Mouse (Mus musculus): ENCODE data around the gene Zfp663.

GRCm38 (mm10) chr2:165305438-165305837 lies 63.1 kb downstream of the Zfp663 start:
- TF ChIP-seq CTCF (IDR thresholded peaks at IDR 0.05; ENCODE audit: borderline replicate concordance, insufficient read depth, low read length) (no peak), POLR2A (IDR thresholded peaks at IDR 0.05; ENCODE audit: low read depth, low read length) (no peak)

Data from embryonic fibroblast, embryonic 13.5 days (primary cell).